Mouse (Mus musculus) testis, postnatal 10 days (tissue): ENCODE results near the gene Lrrn2.
"Not testable (repeated sequence)": the region's sequence is repeated elsewhere in the genome, so short reads cannot be mapped to it uniquely, and the experiment has no call there.

Experiments
- DNase-seq: peaks from one replicate; pipeline ENCODE4 v3.0.0; 2021; ENCODE audit warnings: low spot score

The Lrrn2 gene

DNA sequence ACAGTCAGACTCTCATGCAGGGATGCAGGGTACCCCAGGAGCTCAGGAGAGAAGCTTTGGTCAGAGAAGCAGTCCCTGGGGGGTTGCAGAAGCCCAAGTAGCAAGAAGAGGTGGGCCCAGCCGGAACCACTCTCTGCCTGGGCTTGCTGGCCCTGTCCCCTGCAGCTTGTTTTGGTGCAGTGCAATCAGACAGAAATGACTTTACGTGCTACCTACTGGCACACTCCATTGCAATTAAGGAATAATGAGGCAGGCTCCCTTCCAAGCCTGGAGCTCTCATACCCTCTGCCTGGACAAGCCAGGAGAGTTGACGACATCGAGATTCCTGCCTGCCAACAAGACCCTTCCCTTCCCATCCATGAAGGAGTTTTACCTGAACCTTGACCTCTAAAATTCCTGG is 50.2 kb downstream of the Lrrn2 start:
- DNase-seq, result no peak

DNA sequence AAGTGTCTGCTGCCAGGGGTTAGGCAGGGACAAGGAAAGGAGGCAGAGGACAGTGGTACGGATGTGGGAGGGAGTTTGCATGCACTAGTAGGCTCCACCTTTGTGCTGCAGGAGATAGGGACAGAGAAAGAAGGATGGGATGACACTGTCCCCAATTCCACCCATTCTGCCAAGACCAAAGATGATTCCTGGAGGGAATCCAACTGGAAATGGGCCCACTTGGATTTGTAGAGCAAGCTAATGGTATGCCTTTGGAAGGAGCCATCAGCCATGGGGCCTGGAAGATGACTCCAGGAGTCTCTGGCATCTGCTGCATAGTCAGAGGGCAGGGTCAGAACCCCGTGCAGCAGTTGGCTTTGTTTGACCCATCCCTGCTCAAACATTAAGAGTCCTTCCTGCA is 52.3 kb downstream of the Lrrn2 start:
- DNase-seq, result no peak

- peak; percentile 74 for DNase-seq
Measured at GRCm38 (mm10) chr1:132934856-132935255, 54.8 kb downstream of the Lrrn2 start.

DNA sequence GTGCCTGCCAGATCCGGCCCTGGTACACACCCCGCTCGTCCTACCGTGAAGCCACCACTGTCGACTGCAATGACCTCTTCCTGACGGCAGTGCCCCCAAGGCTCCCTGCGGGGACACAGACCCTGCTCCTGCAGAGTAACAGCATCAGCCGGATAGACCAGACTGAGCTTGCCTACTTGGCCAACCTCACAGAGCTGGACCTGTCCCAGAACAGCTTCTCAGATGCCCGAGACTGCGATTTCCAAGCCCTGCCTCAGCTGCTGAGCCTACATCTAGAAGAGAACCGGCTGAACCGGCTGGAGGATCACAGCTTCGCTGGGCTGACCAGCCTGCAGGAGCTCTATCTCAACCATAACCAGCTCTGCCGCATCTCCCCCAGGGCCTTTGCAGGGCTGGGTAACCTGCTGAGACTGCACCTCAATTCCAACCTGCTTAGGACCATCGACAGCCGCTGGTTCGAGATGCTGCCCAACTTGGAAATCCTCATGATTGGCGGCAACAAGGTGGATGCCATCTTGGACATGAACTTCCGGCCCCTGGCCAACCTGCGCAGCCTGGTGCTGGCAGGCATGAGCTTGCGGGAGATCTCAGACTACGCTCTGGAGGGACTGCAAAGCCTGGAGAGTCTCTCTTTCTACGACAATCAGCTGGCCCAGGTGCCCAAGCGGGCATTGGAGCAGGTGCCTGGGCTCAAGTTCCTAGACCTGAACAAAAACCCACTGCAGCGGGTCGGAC is 57.4 kb downstream of the Lrrn2 start:
- no peak for DNase-seq

DNA sequence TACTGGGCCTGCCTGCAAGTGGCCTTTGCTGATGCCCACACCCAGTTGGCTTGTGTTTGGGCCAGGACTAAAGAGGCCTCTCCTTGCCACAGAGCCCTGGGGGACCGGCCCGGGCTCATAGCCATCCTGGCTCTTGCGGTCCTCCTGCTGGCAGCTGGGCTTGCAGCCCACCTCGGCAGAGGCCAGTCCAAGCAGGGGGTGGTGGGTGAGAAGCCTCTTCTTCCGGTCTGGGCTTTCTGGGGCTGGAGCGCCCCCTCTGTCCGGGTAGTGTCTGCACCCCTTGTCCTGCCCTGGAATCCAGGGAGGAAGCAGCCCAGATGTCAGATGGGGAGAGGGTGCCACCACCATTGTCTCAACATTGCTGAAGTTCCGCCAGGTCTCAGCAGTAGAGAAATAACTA is 58.9 kb downstream of the Lrrn2 start:
- DNase-seq, result no peak

GRCm38 (mm10) chr1:132945826-132946225 is 65.8 kb downstream of the Lrrn2 start:
- no peak for DNase-seq

DNA sequence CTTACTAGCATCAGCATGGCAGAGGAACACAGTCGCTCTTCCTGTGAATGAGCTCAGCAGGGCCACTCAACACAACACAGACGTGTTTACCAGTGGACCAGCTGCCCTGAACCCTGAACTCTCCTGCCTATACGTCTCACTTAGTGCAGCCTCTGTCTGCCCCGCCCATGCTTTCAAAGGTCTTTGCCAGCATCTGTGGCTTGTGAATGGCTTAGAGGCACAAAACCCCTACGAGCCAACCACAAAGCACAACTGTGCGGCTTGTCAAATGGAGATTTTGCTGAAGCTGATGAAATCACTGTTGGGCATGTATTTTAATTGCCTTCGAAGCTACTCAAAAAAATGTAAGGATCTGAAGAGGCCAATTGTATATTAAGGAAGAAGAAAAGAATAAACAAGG is 67.7 kb downstream of the Lrrn2 start:
- DNase-seq, result no peak

GRCm38 (mm10) chr1:132956809-132957208 is 76.7 kb downstream of the Lrrn2 start:
- no peak for DNase-seq

GRCm38 (mm10) chr1:132961751-132962150 is 81.7 kb downstream of the Lrrn2 start:
- no peak for DNase-seq

DNA sequence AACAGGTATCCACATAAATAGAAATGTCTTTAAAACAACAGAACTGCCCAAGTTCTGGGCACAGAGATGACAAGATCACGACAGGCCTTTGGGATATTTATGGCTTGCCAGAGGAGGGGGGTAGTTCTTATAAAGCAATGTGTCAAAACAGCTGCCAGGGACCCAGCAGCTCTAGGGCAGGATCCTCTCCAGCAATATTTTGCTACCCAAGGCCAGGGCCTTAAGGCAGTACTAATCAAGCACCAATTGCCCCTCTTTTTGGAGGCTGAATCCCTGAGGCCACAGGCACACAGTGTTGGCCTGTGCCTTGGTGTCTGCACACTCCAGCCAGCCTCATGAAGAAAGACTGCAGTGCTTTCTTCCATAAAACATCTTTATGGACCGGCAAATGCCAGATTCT is 84.0 kb downstream of the Lrrn2 start:
- DNase-seq, result no peak

DNA sequence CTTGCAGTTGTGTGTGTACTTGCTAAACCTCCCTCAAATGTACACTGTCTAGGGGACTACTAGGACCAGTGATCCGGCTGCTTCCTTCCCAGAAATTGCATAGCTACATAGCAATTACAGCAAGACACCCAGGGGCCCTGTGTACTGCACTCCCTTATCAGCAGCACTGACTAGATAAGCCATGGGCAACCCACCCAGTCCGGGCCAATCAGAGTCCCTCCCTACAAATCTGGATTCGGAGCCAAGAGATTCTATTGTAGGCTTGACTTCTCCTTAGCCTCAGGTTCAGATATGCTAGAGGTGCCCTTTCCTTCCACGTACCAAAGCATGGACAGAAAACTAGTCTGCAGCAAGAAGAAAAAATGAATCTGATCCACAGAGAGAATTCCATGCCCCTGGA is 84.6 kb downstream of the Lrrn2 start:
- no peak for DNase-seq

DNA sequence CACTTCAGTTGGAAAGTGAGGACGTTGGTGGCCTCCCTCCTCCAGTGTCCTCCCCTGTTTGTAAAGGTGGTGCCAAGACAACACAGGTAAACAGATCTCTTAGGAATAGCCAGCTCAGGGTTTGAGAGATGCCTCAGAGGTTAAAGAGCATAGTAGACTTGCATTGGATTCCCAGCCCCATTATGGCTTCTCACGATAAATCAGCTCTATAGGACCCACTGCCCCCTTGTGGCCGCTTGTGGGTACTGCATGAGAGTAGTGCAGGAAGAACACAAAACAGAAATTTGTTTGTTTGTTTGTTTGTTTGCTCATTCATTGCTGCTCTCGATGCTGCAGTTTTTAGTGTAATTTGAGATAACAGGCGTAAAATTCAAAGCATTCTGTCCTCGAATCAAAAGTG is 88.6 kb downstream of the Lrrn2 start:
- DNase-seq, result peak; percentile 82

DNA sequence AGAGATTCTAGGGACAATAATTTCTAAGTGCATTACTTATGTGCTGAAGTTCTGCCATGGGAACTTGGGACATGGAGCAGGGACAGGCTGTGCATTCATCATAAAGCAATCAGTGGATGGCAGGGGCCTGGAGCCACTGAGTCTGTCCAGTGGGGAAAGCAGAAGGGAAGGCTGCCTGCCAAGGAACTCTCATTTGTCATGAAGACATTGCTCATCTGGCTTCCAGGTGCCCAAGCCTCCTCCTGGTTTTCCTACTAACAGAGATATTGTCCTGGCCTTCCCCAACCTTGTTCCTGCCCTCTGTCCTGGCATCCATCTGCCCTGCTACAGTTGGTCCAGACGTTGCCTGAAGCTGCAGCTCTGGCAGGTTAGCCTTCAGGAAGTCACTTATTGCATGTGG is 97.3 kb downstream of the Lrrn2 start:
- DNase-seq, result no peak

- no peak for DNase-seq
Measured at GRCm38 (mm10) chr1:132981232-132981631, 101.2 kb downstream of the Lrrn2 start.

DNA sequence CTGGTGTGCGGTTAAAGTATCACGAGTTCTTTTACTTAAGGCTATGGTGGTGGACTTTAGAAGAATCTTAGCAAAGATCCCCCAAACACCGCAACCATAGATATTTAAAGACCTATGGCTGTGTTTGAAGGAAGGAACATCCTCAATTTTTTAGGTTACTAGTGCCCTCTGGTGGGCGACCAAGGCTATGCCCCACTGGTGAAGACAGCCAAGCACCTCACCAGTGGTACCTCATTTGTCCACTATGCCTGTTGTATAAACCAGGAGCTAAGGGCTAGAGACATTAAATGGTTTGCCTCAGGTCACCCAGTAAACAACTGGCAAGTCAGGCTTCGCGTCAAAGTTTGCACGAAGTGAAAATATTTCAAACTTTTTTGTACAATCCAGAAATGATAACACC is 102.7 kb downstream of the Lrrn2 start:
- peak; percentile 81 for DNase-seq

DNA sequence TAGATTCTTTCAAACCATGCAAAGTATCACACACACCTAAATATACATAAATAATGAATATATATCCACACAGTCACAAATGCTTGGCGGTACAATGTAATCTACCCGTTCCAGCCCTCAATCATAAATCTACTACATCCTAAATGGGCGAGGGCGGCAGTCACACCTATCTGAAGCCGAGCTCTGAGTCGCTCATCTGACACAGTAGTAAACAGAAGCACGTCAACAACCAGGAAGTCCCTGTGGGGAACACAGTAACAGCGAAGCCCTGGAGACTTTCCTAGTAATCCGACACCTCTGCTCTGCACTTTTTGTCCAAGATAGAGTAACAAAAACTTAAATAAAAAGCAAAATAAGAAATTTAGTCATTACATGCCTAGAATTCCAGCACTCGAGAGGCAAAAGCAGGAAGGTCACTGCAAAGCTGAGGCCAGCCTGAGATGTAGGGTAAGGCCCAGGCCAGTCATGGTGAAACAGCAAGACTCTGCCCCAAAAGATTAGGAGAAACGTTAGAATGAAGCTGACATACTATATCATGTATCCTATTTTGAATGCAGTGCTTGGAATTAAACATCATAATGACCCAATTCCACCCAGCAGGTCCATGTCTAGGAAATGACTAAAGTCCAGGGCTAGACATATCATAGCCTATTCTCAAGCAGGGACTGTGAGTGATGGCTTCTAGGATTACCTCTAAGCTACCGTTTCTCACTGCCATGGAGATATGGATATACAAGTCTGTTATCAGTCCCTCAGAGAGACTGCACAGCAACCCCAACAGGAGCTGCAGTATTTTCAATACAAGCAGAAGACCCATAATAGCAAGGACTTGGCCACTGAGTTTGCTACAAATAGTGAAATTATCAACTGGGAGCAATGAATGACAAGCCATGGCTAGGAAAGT is 108.7 kb downstream of the Lrrn2 start:
- not testable (repeated sequence) for DNase-seq
